Mouse (Mus musculus) lung, postnatal 0 days (tissue): ENCODE measurements around the gene Skp1a.

ENCODE experiments used
- CTCF ChIP-seq: IDR thresholded peaks from 2 replicates; pipeline ENCODE4 v1.5.1; 2016; ENCODE audit warnings: antibody characterized with exemption, mild to moderate bottlenecking
- EP300 ChIP-seq: IDR thresholded peaks from 2 replicates; pipeline ENCODE4 v1.6.1; 2016; ENCODE audit warnings: antibody characterized with exemption, mild to moderate bottlenecking, control low read depth

- TF ChIP-seq CTCF (no peak), EP300 (no peak)
Measured at GRCm38 (mm10) chr11:52257376-52257775, 25.6 kb downstream of the Skp1a start.
